Mouse (Mus musculus): Measurements from ENCODE around the gene Nmrk1. TPM values are rescaled to one million over a fixed set of nuclear protein-coding genes. Genes with fewer than 3 reads are reported as not detected.
A peak's percentile ranks its signal among the peaks of the same experiment; 100 is the strongest.
"Not testable (repeated sequence)": the region's sequence is repeated elsewhere in the genome, so short reads cannot be mapped to it uniquely, and the experiment has no call there.

Nmrk1 gene
- total RNA-seq (2022): 1 to 10 TPM; 2.7 to 4.6 (median 3.7) TPM

DNA sequence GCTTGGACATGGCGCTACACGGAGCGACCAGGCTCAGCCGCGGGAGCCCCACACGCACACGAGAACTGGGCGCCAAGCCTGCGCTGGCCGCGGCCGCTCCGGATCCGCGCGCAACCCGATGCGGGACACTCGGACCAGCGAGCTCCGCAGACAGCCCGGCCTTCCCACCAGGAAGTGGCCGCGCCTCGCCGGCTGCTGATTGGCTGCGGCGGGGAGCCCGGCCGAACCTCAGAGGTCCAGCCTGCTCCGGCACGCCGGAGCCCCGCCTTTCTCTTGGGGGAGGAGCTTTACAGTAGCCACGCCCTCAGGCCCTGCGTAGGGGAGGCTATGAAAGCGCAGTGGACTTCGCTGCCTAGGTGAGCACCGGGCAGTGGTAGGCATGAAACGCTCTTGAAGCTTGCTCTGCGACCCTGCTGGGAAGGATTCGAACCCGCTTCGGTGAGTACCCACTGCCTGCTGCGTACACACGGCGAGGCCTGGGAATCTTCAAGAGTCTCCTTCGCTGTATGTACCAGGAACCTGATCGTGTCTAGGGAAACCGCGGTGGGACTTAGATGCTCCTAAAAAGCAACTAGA lies at the start of gene Nmrk1, which contains the start of gene Ostf1:
TSS of gene Nmrk1 (plus strand) at position 307 of the 576 bp plus-strand sequence.
TSS of gene Ostf1 (minus strand) at position 180 of the 576 bp plus-strand sequence.
- DNase-seq (ENCODE audit: low spot score): peak; percentile 98

DNA sequence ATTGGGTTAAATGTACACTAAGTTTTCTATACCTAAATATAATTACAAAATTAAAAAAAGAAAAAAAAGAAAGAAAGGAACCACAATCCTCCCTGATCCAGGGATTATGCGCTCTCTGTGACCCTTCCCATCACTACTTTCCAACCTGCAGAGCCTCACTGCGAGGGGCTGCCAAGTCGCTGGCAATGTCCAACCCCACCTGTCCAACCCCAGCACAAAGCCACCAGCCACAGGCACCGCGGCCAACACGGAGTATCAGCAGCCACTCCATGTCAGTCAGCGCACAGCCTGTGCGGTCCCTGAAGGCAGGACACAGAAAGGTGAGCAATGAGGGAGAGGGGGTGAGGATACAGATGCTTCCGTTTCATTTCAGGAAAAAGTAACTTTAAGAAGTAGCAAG lies 49.5 kb upstream of the Nmrk1 start:
- no peak for DNase-seq (ENCODE audit: low spot score)

GRCm38 (mm10) chr19:18582887-18583286 lies 48.9 kb upstream of the Nmrk1 start:
- DNase-seq (ENCODE audit: low spot score): no peak

DNA sequence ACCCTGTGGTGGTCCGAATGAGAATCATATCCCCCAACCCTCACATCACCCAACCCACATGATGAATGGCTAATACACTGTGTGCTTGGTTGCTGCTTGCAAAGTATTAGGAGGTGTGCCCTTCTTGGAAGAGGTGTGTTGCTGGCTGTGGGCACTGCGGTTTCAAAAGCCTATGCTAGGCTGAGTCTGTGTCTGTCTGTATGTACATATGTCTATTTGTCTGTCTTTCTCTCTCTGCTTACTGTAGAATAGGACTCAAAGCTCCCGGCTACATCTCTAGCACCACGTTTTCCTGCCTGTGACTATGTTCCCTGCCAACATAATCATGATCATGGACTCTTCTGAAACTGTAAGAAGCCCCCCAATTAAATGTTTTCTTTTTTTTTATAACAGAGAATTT lies 48.0 kb upstream of the Nmrk1 start:
- DNase-seq (ENCODE audit: low spot score): no peak

DNA sequence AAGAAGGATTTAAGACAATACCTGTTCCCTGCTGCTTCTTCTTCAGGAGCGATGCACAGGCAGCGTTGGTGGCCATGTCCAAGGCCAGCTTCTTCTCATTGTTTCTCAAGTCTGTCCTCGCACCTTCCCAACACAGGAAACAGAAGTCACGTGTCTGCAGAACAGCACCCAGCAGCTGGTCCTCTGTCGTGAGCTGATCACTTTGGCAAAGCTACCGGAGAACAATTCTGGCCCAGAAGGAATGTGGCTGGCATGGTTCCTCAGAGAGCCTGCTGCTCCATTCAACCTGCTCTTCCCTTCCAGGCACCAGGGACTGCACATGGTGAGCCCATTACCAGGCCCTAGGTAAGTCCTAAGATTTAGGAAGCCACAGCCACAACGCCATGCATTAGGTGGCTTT lies 47.1 kb upstream of the Nmrk1 start:
- no peak for DNase-seq (ENCODE audit: low spot score)

DNA sequence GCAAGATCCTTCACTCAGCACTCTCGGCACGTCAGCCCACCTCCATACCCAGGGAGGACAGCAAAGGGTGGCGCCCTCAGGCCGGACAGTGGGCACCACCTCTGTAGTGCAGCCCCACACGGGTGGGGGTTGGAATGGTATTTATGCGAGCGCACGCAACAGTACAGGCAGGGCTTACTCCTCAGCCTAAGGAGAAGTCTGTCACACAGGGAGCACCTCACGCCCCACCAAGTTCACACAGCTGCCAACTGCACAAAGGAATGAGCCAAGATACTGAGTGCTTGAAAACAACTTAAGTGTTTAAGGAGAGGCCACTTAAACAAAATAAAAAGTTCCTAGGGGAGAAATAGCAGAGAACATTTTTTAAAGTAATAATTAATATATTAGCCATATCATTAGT lies 44.6 kb upstream of the Nmrk1 start:
- no peak for DNase-seq (ENCODE audit: low spot score)

DNA sequence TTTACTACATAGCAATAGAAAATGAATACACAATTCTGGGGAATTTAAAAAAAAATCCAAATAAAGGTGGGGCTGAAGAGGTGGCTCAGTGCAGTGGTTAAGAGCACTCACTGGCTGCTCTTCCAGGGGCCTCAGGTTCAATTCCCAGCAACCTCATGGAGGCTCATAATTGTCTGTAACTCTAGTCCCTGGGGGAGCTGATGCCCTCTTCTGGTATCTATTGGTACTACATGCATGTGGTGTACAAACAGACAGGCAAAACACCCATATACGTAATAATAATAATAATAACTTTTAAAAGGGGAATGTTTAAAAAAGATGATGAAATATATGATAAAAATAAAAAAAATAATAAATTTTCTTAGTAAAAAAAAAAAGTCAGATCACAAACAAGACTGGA lies 43.5 kb upstream of the Nmrk1 start:
- no peak for DNase-seq (ENCODE audit: low spot score)

- DNase-seq (ENCODE audit: low spot score): not testable (repeated sequence)
Measured at GRCm38 (mm10) chr19:18588801-18589200, 42.9 kb upstream of the Nmrk1 start.

DNA sequence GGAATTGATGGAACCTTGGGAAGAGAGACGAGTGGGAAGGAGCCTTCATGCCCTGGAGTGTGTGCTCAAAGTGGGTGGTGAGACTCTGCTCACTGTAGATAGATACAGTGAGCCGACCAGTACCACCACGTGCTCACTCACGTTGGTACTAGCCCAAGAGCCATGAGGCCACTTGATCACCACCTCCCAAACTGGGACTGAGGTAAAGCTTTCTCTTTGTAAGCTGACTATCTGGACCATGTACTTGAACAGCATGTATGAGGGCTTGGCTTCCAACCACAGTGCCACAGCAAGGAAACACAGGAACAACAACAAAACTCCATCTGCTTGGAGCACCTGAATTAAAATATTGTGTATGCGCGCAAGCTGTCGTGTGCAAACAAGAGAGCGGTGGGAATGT lies 42.5 kb upstream of the Nmrk1 start:
- no peak for DNase-seq (ENCODE audit: low spot score)

GRCm38 (mm10) chr19:18590234-18590633 lies 41.5 kb upstream of the Nmrk1 start:
- DNase-seq (ENCODE audit: low spot score): no peak

DNA sequence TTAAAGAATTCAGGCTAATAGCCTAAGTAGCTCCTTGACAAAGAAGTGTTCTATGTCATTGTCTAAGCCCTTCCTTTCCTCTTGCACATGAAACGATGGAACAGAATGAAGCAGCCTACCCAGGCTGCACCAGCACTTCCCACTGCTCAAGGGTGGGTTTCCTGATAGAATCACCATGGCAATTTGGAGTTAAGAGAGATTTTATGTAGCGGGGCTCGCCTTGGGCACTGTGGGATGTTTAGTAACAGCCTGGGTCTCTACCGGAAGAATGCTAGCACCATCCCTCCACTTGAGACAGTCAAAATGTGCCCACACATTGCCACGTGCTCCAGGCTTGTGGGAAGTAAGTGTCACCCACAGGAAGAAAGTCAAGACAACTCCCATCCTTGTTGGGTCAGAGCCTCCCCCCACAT lies 40.8 kb upstream of the Nmrk1 start:
- DNase-seq (ENCODE audit: low spot score): no peak

GRCm38 (mm10) chr19:18592919-18593318 lies 38.8 kb upstream of the Nmrk1 start:
- no peak for DNase-seq (ENCODE audit: low spot score)

DNA sequence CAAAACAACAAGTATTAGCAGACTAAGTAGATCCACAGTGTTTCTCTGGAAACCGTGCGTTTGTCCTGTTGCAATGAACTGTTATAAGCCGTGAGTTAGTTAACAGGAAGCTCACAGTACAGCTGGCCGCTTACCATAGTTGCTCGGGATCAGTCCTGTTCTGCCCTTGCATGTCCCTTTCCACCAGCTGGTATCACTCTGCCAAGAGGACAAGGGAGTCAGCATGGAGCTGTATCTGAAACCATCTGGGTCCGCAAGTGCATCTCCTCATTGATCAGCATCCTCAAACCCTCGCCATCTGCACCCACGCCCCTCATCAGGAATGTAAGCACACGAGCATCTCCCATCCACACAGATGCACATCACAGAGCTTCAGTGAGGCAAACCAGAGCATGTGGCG lies 38.0 kb upstream of the Nmrk1 start:
- no peak for DNase-seq (ENCODE audit: low spot score)

DNA sequence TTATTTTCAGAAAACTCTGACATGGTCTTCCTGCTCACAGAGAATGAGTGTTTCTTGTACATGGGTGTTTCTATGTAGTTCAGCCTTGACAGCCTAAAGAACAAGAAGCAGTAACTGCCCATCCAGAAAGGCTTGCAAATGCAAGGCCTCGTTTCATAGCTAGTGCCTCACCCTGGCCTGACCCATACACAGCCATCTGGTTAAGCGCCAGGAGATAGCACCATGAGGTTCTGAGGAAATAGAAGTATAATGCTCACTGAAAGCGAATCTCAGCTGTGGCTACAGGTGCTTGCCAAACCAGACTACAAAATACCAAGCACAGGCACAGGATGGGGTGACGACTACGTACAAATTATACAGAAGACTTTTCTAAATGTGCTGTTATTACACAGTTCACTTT lies 34.9 kb upstream of the Nmrk1 start:
- no peak for DNase-seq (ENCODE audit: low spot score)

DNA sequence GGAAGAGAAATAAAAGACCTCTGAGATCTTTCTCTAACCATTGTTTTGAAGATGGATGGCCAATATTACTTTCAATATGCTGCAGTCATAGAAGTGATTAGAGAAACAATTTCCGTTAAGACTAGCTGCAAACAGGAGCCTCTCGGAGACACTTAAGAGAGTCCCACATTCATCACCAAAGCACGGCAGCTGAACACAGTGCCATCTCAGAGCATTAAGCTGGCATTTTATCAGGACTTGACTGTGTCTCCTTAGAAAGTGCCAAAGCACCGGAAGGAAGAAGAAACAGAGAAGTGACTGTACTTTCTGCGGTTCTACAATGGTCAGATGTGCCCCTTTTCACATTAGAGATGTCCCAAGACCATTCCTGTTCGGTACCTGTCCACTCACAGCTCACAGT lies 34.0 kb upstream of the Nmrk1 start:
- no peak for DNase-seq (ENCODE audit: low spot score)

DNA sequence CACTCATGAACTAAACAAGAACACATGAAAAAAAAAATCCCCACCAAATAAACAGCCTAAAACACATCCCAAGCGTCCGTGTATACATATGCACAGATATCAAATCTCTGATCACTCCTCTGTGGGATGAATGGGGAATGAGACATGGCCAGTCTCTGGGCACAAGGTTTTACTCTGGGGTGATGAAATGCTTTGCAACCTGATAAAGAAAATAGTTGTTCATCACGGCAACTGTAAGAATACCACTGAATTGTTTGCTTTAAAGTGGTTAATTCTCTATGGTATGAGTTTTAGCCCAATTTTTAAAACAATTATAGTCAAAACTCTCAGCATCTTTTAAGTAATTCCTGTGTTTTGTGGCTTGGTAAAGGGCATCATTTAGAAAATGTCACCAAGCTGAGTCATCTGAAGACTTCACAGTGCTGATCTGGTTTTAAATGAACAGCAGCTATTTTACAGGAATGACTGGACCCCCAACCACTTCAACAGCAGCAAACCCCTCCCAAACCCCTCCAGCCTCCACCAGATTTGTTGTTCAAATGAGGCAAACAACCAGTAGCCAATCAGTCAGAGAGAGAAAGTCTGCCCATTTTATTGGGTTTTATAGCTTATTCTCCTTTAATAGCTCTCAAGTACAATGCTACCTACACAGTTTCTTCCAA lies 33.4 kb upstream of the Nmrk1 start:
- no peak for DNase-seq (ENCODE audit: low spot score)

GRCm38 (mm10) chr19:18599051-18599450 lies 32.7 kb upstream of the Nmrk1 start:
- no peak for DNase-seq (ENCODE audit: low spot score)

DNA sequence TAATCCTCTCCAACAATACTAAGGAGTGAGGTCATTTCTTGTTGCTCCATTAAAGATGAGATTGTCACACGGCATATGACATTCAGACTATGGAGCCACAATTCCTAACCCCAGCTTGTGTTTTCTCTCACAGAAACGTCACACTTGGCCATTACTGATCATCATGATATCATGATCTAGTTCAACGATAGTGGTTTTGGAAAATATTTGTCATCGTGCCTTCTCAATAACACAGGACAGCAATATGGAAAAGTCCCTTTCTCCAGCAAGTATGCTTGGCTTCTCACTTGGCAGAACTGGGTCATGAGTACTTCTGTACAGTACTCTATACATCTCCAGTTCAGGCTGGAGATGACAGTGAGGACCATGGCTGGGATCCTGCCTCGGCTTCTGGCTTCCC lies 32.1 kb upstream of the Nmrk1 start:
- DNase-seq (ENCODE audit: low spot score): no peak

- DNase-seq (ENCODE audit: low spot score): no peak
Measured at GRCm38 (mm10) chr19:18600611-18601010, 31.1 kb upstream of the Nmrk1 start.

GRCm38 (mm10) chr19:18603011-18603410 lies 28.7 kb upstream of the Nmrk1 start:
- DNase-seq (ENCODE audit: low spot score): no peak

DNA sequence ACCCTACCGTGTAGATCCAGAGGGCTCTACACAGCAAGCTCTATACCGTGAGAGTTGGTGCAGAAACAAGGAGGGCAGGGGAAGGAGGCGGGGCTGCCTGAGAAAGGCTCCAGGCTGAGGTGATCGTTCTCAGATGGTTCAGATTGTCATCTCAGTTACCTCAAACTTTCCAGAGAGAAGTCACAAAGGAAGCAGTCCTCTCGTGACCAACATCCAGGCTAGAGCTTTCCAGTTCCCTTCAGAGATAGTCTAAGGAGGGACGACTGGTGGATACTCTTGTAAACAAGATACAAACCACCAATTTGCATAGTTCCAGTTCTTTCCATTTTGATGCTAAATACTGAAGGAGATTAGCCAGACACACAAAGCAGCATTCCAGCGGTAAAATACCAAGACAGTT lies 23.8 kb upstream of the Nmrk1 start:
- DNase-seq (ENCODE audit: low spot score): no peak

GRCm38 (mm10) chr19:18608975-18609374 lies 22.8 kb upstream of the Nmrk1 start:
- DNase-seq (ENCODE audit: low spot score): no peak

GRCm38 (mm10) chr19:18614337-18614736 lies 17.4 kb upstream of the Nmrk1 start:
- no peak for DNase-seq (ENCODE audit: low spot score)
